Mouse (Mus musculus) limb, embryonic 14.5 days (tissue): ENCODE measurements at regions not wholly inside any gene's neighbourhood (a gene's known extent, or its start where the extent isn't known, plus 50 kb on each side); places are given as distances from the start of the nearest gene placed in this dataset.

Experiments
- ATAC-seq: fragments of 200-750 bp; cut with Nextera tagmentation; 2 replicates; pipeline ENCODE4 v1.8.0; 2017; ENCODE audit warnings: low read depth, moderate number of reproducible peaks, moderate TSS enrichment; ENCODE audit not compliant: low FRiP score
- DNase-seq: peaks from one replicate; pipeline ENCODE4 v3.0.0-alpha.2; 2015; ENCODE audit warnings: low spot score
- H3K27ac ChIP-seq: fragments of 300-500 bp; sonication (generic); replicated peaks from 2 replicates; pipeline ENCODE4 v1.5.1; 2014; ENCODE audit warnings: low read depth, mild to moderate bottlenecking, low read length, moderate library complexity, mixed read lengths
- H3K27me3 ChIP-seq: fragments of 300-500 bp; sonication (generic); 2 replicates; pipeline ENCODE4 v1.6.1; 2014; ENCODE audit warnings: low read length, mixed read lengths; ENCODE audit not compliant: control insufficient read depth, insufficient read depth
- H3K36me3 ChIP-seq: fragments of 300-500 bp; sonication (generic); 2 replicates; pipeline ENCODE4 v1.6.1; 2014; ENCODE audit warnings: mild to moderate bottlenecking, low read length, moderate library complexity, mixed read lengths; ENCODE audit not compliant: control insufficient read depth, insufficient read depth
- H3K4me1 ChIP-seq: fragments of 300-500 bp; sonication (generic); 2 replicates; pipeline ENCODE4 v1.6.1; 2014; ENCODE audit warnings: antibody characterized with exemption, low read length, mixed read lengths; ENCODE audit not compliant: control insufficient read depth, insufficient read depth
- H3K4me2 ChIP-seq: fragments of 300-500 bp; sonication (generic); replicated peaks from 2 replicates; pipeline ENCODE4 v1.6.1; 2014; ENCODE audit warnings: low read depth, mild to moderate bottlenecking, low read length, moderate library complexity; ENCODE audit not compliant: severe bottlenecking
- H3K4me3 ChIP-seq: fragments of 300-500 bp; sonication (generic); replicated peaks from 2 replicates; pipeline ENCODE4 v1.5.1; 2014; ENCODE audit warnings: low read length
- H3K9ac ChIP-seq: fragments of 300-500 bp; sonication (generic); 2 replicates; pipeline ENCODE4 v1.6.1; 2014; ENCODE audit warnings: mild to moderate bottlenecking, low read depth, low read length, moderate library complexity; ENCODE audit not compliant: severe bottlenecking
- H3K9me3 ChIP-seq: fragments of 300-500 bp; sonication (generic); 2 replicates; pipeline ENCODE4 v1.6.1; 2016; ENCODE audit warnings: low read length; ENCODE audit not compliant: control insufficient read depth
- POLR2A ChIP-seq: fragments of 200-500 bp; IDR thresholded peaks from 2 replicates; pipeline ENCODE4 v1.8.0; 2012; ENCODE audit warnings: inconsistent platforms, mild to moderate bottlenecking, moderate library complexity, borderline replicate concordance; ENCODE audit not compliant: insufficient read depth, insufficient read length; ENCODE audit errors: extremely low read depth
- WGBS: fragments of 180-500 bp; shearing (Covaris S2); extraction: QIAGEN DNeasy Blood & Tissue Kit; methylation state at CpG from one replicate; pipeline ENCODE4 v1.1.7; 2014; 5-methylcytosine and 5-hydroxymethylcytosine counted together

DNA sequence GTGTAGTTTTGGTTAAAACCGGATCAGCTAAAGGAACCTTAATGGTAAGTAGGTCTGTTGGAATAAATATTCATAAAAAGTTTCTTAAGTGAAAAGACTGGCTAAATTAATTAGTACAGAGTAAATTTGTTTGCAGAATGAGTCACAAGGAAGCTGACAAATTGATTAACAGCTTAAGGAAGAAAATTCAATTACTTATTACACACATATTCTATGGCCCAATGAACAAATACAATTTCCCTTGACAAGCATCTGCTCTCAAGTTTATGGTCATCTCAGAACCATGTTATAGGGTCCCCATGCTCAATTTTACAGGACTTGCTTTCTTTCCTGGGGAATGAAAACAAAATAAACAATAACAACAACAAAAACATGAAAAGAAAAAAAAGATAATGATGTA lies 231.4 kb upstream of the Frg1 start:
- DNase-seq (no peak), ATAC-seq (no peak)
- 90% methylated on average over 1 of the region's 1 CpGs for WGBS
- TF ChIP-seq POLR2A: no peak
- no peaks in the 10 kb centered on the region for H3K9me3 ChIP-seq
- H3K27ac ChIP-seq: no peak overlapping the region
- H3K27me3 ChIP-seq: no peaks in the 10 kb centered on the region
- H3K4me3 ChIP-seq: no peak overlapping the region
- no peak overlapping the region for H3K9ac ChIP-seq
- H3K4me1 ChIP-seq: no peaks in the 10 kb centered on the region
- no peak overlapping the region for H3K4me2 ChIP-seq
- no peaks in the 10 kb centered on the region for H3K36me3 ChIP-seq

DNA sequence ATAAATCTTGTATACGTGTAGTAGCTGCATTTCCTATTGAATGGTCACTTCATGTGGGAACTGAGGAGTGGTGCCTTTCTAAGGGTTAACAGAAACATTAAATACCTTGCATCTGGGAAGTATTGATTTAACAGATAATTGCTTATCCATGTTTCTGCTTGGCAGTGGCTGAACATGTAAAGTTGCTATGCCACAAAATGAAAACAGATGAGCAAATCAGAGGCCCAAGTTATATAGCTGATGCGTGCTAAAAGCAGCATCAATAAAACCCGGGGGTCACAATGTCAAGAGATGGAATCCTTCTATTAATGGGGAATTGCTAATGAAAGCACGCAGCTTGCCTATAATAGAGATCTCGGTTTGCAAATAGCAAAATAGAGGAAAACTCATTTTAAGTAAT lies 227.8 kb upstream of the Frg1 start:
- no peak for TF ChIP-seq POLR2A
- DNase-seq (peak; percentile 53), ATAC-seq (peak; percentile 41; the same call in 1 of the 2 replicates)
- H3K36me3 ChIP-seq: no peaks in the 10 kb centered on the region
- H3K4me3 ChIP-seq: no peak overlapping the region
- no peak overlapping the region for H3K4me2 ChIP-seq
- no peaks in the 10 kb centered on the region for H3K27me3 ChIP-seq
- no peaks in the 10 kb centered on the region for H3K4me1 ChIP-seq
- H3K9me3 ChIP-seq: no peaks in the 10 kb centered on the region
- H3K27ac ChIP-seq: no peak overlapping the region
- H3K9ac ChIP-seq: no peak overlapping the region
- 25% methylated on average over 5 of the region's 5 CpGs for WGBS

DNA sequence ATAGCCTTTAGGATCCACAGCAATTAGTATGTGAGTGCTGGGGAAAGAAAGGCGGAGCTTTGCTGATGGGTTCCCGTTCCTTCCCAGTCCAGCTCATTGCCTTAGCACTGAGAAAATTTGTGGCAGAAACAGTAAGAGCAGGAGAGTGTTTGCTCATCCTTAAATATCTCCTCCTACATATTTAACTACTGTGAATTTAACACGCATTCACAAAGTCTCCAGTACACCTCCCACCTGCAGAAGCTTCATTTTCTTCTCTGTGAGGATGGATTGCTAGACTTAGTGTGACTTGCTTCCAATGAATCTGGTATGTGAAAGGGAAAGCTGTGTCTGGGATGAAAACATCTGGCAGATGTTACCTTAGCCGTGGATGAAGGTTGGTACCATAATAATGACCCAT lies 207.0 kb upstream of the Frg1 start:
- TF ChIP-seq POLR2A: no peak
- Histone ChIP-seq H3K4me1 (no peaks in the 10 kb centered on the region), H3K9me3 (no peaks in the 10 kb centered on the region), H3K4me2 (no peak overlapping the region), H3K27me3 (no peaks in the 10 kb centered on the region), H3K4me3 (no peak overlapping the region), H3K36me3 (no peaks in the 10 kb centered on the region), H3K27ac (no peak overlapping the region), H3K9ac (no peak overlapping the region)
- 70% methylated on average over 4 of the region's 4 CpGs for WGBS
- DNase-seq: no peak
- ATAC-seq: no peak

DNA sequence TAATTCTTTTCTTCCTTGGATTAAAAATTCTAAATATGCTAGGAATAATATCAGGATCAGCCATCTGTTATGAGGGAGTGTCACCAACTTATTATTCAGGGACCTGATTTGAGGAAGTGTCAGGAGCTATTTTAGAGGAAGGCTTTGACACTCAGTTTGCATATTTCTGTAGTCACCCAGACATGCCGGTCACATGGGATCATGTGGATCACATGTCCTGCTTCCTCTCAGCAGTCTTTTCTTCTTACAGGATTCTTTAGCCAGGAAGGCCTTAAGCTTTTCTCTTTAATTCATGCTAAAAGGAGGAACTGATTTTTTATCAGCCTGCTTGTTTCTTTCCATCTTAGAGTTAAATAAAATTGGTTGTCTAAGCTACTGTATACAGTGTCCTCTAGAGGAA lies 183.4 kb upstream of the Frg1 start:
- TF ChIP-seq POLR2A: no peak
- WGBS: 81% methylated on average over 1 of the region's 1 CpGs
- no peak for ATAC-seq

DNA sequence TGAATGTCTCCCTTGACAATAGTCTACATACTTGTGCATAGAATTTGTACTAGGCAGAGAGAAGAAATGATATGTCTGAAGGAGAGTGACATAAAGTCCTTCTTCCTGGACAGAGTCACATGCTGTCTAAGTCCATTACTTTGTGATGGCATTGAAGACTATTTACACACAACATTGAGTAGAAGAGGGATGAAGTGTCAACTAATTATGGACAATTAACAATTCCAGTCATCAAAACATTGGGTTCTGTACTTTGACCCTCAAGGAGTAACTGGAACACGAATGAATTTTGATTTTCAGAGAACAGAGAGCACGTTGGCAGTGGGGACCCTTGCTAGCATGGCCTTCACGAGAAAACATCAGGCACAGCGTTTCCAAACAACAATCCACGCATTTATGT lies 177.6 kb upstream of the Frg1 start:
- H3K27ac ChIP-seq: no peak overlapping the region

More for the DNA sequence above, 183.4 kb upstream of the Frg1 start:
- Histone ChIP-seq H3K4me3 (no peak overlapping the region), H3K36me3 (no peaks in the 10 kb centered on the region), H3K9me3 (no peaks in the 10 kb centered on the region), H3K27ac (no peak overlapping the region), H3K4me1 (no peaks in the 10 kb centered on the region), H3K27me3 (no peaks in the 10 kb centered on the region), H3K4me2 (no peak overlapping the region), H3K9ac (no peak overlapping the region)
- no peak for DNase-seq

DNA sequence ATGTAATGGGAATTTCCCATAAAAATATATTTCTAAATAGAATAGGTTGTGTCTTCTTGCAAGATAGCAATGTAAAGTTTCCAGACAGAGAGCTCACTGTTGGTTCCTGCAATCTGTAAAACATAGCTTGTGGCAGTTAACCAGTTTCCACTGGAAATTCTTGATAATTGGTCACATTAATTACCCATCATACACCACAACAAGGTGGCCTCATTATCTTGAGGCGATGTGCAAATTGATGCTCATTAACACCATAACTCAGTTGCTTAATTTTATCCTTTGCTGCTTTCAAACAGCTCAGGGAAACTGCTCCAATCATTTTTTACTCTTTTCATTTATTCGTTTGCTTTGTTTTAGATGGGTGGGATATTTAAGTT lies 176.8 kb upstream of the Frg1 start:
- no peaks in the 10 kb centered on the region for H3K36me3 ChIP-seq
- DNase-seq (no peak), ATAC-seq (no peak)
- no peaks in the 10 kb centered on the region for H3K9me3 ChIP-seq
- H3K9ac ChIP-seq: no peak overlapping the region
- H3K4me3 ChIP-seq: no peak overlapping the region
- no peaks in the 10 kb centered on the region for H3K27me3 ChIP-seq
- WGBS: 34% methylated on average over 2 of the region's 2 CpGs
- TF ChIP-seq POLR2A: no peak
- peaks cover 7% of the 10 kb centered on the region; the same call in 1 of the 2 replicates for H3K4me1 ChIP-seq
- H3K27ac ChIP-seq: no peak overlapping the region
- no peak overlapping the region for H3K4me2 ChIP-seq

More for the DNA sequence above, 177.6 kb upstream of the Frg1 start:
- Histone ChIP-seq H3K9me3 (no peaks in the 10 kb centered on the region), H3K4me2 (no peak overlapping the region), H3K4me1 (peaks cover 7% of the 10 kb centered on the region; the same call in 1 of the 2 replicates), H3K9ac (no peak overlapping the region), H3K36me3 (no peaks in the 10 kb centered on the region), H3K27me3 (no peaks in the 10 kb centered on the region), H3K4me3 (no peak overlapping the region)
- TF ChIP-seq POLR2A: no peak
- ATAC-seq: no peak
- DNase-seq: no peak
- 88% methylated on average over 5 of the region's 5 CpGs for WGBS
